ENCODE assay signal across 11 mouse cellular contexts in genomic region chr2:71192195-71192807, GRCm38 (mm10). TPM values are rescaled to one million over a fixed set of nuclear protein-coding genes. Genes with fewer than 3 reads are reported as not detected.
DNase-seq lines count a peak whose midpoint lies in the region; ATAC-seq and TF ChIP-seq lines count a peak whose summit lies in the region.
"Had no signal": no experiment of that assay in that cellular context is flagged by ENCODE, and none has a peak within 500 bp of the region (broad histone marks: within the 10 kb centered on the region; RNA-seq: fewer than 3 reads in every experiment).

No protein-coding gene starts in this region.

- intact Hi-C loops in heart, postnatal 25 days (cut with DNase I), result no loop called here

- ATAC-seq in heart, postnatal 0 days (ENCODE audit: insufficient read depth, low read depth), result no peak
- ATAC-seq in embryonic facial prominence, embryonic 12.5 days (ENCODE audit: insufficient number of reproducible peaks, insufficient read depth, low FRiP score, low TSS enrichment), result no peak
- ATAC-seq in forebrain, embryonic 16.5 days, result peak; percentile 52
- peak; percentile 40; the same call in 1 of the 2 replicates for ATAC-seq in midbrain, embryonic 15.5 days (replicated peaks)
- no peak for ATAC-seq in erythroid progenitor cell, adult 5-6 weeks (replicated peaks; ENCODE audit: low FRiP score, poor library complexity, severe bottlenecking)

- no peak overlapping the region for H3K27ac ChIP-seq in heart, postnatal 0 days (ENCODE audit: low read depth)
- no peak overlapping the region for H3K27ac ChIP-seq in embryonic facial prominence, embryonic 12.5 days
- peak overlapping the region; percentile 37 for H3K27ac ChIP-seq in forebrain, embryonic 16.5 days (ENCODE audit: low read length)
- H3K27ac ChIP-seq in midbrain, embryonic 15.5 days, result peak overlapping the region; percentile 55

- peaks cover 5% of the 10 kb centered on the region; the same call in 1 of the 2 replicates for H3K4me1 ChIP-seq in heart, postnatal 0 days (ENCODE audit: control insufficient read depth, insufficient read depth)
- peaks cover 9% of the 10 kb centered on the region for H3K4me1 ChIP-seq in embryonic facial prominence, embryonic 12.5 days
- peaks cover 22% of the 10 kb centered on the region for H3K4me1 ChIP-seq in forebrain, embryonic 16.5 days (replicated peaks; ENCODE audit: control insufficient read depth, insufficient read depth, low read length)
- peaks cover 31% of the 10 kb centered on the region for H3K4me1 ChIP-seq in midbrain, embryonic 15.5 days

- WGBS in heart, postnatal 0 days, result 54% methylated on average over 17 of the region's 17 CpGs
- 34% methylated on average over 17 of the region's 17 CpGs for WGBS in embryonic facial prominence, embryonic 12.5 days
- WGBS in forebrain, embryonic 16.5 days, result 14% methylated on average over 17 of the region's 17 CpGs
- WGBS in midbrain, embryonic 15.5 days, result 22% methylated on average over 17 of the region's 17 CpGs

- no peak overlapping the region; the same call in 1 of the 2 replicates for H3K4me3 ChIP-seq in heart, postnatal 0 days (ENCODE audit: low read depth, low read length)
- H3K4me3 ChIP-seq in embryonic facial prominence, embryonic 12.5 days, result peak overlapping the region; percentile 11; the same call in 1 of the 2 replicates
- H3K4me3 ChIP-seq in forebrain, embryonic 16.5 days (replicated peaks; ENCODE audit: low read length), result peak overlapping the region; percentile 31
- peak overlapping the region; percentile 17 for H3K4me3 ChIP-seq in midbrain, embryonic 15.5 days

- no peak overlapping the region for H3K9ac ChIP-seq in heart, postnatal 0 days (replicated peaks; ENCODE audit: low read depth, low read length)
- no peak overlapping the region for H3K9ac ChIP-seq in embryonic facial prominence, embryonic 12.5 days
- peak overlapping the region; percentile 46 for H3K9ac ChIP-seq in forebrain, embryonic 16.5 days (replicated peaks; ENCODE audit: low read depth, low read length)
- H3K9ac ChIP-seq in midbrain, embryonic 15.5 days, result 0 out of 2 replicates have a peak overlapping the region, but pooled peaks have one; percentile 6

- no peaks in the 10 kb centered on the region; the same call in 1 of the 2 replicates for H3K9me3 ChIP-seq in heart, postnatal 0 days (replicated peaks; ENCODE audit: control insufficient read depth, low read length)
- H3K9me3 ChIP-seq in embryonic facial prominence, embryonic 12.5 days, result no peaks in the 10 kb centered on the region
- no peaks in the 10 kb centered on the region for H3K9me3 ChIP-seq in forebrain, embryonic 16.5 days (ENCODE audit: control insufficient read depth, low read length)
- H3K9me3 ChIP-seq in midbrain, embryonic 15.5 days, result no peaks in the 10 kb centered on the region

- peaks cover 6% of the 10 kb centered on the region; the same call in 1 of the 2 replicates for H3K27me3 ChIP-seq in heart, postnatal 0 days (ENCODE audit: control insufficient read depth, insufficient read depth, low read length)
- no peaks in the 10 kb centered on the region for H3K27me3 ChIP-seq in embryonic facial prominence, embryonic 12.5 days
- H3K27me3 ChIP-seq in forebrain, embryonic 16.5 days (replicated peaks; ENCODE audit: control insufficient read depth, insufficient read depth, low read length), result no peaks in the 10 kb centered on the region
- H3K27me3 ChIP-seq in midbrain, embryonic 15.5 days (replicated peaks), result no peaks in the 10 kb centered on the region

- DNase-seq in heart, postnatal 0 days (ENCODE audit: low spot score), result no peak
- DNase-seq in heart, postnatal 25 days (ENCODE audit: low spot score), result no peak
- no peak for DNase-seq in urinary bladder, adult 2 months (ENCODE audit: low spot score)
- DNase-seq: adrenal gland, adult 8-10 months; gastrocnemius, postnatal 36 days; lung, postnatal 10 days; thymus, adult 2 months had no signal

- no peaks in the 10 kb centered on the region for H3K36me3 ChIP-seq in heart, postnatal 0 days (replicated peaks; ENCODE audit: control insufficient read depth, insufficient read depth, low read length)
- H3K36me3 ChIP-seq in embryonic facial prominence, embryonic 12.5 days, result no peaks in the 10 kb centered on the region
- no peaks in the 10 kb centered on the region for H3K36me3 ChIP-seq in forebrain, embryonic 16.5 days (ENCODE audit: control insufficient read depth, insufficient read depth)
- H3K36me3 ChIP-seq in midbrain, embryonic 15.5 days (replicated peaks), result no peaks in the 10 kb centered on the region

- no peak for TF ChIP-seq EP300 in heart, postnatal 0 days (IDR thresholded peaks at IDR 0.05; ENCODE audit: low read depth)

- H3K4me2 ChIP-seq in heart, postnatal 0 days (ENCODE audit: low read depth, low read length), result peak overlapping the region; percentile 40
- peak overlapping the region; percentile 41 for H3K4me2 ChIP-seq in embryonic facial prominence, embryonic 12.5 days (replicated peaks)
- peak overlapping the region; percentile 66 for H3K4me2 ChIP-seq in forebrain, embryonic 16.5 days (ENCODE audit: low read length)
- peak overlapping the region; percentile 51 for H3K4me2 ChIP-seq in midbrain, embryonic 15.5 days

- TF ChIP-seq CTCF in heart, postnatal 0 days (IDR thresholded peaks at IDR 0.05; ENCODE audit: low read depth), result no peak

RNA-seq across cellular contexts. Expression of gene Dync1i2, which starts 19.2 kb away (rescaled TPM):
- 48.5 and 53.7 TPM in 2 replicates for total RNA-seq in heart, postnatal 0 days (2014; rRNA removed; ENCODE audit: low replicate concordance)
- 55.6 and 57.4 TPM in 2 replicates for polyA plus RNA-seq in heart, postnatal 0 days (2015; fragmentation: Nextera tagmentation; extraction: Ambion mirVana)
- 10 to 100 TPM; 55.8 to 63.1 TPM for total RNA-seq in heart, postnatal 25 days (2021)
- polyA plus RNA-seq in embryonic facial prominence, embryonic 12.5 days (2016; fragmentation: Nextera tagmentation; extraction: Ambion mirVana), result 117 and 118 TPM in 2 replicates
- polyA plus RNA-seq in forebrain, embryonic 16.5 days (2015; fragmentation: Nextera tagmentation; extraction: Ambion mirVana), result 189 and 197 TPM in 2 replicates
- polyA plus RNA-seq in midbrain, embryonic 15.5 days (2015; fragmentation: Nextera tagmentation; extraction: Ambion mirVana), result 171 and 181 TPM in 2 replicates
- 55.9 and 133 TPM in 2 replicates for total RNA-seq in erythroid progenitor cell, adult 5-6 weeks (2015; ENCODE audit: low replicate concordance)
- total RNA-seq in erythroid progenitor cell, adult 5-6 weeks (2017; ENCODE audit: low replicate concordance), result 52.0 and 69.4 TPM in 2 replicates
- polyA plus RNA-seq in urinary bladder, adult 2 months (2012; rRNA removed), result 80.1 and 82.6 TPM in 2 replicates

Comparison
In these comparisons a context has a peak if more than half of its experiments do, and no peak if none do; other contexts are left out.
1. ATAC-seq: peak in forebrain, embryonic 16.5 days (single experiment) and midbrain, embryonic 15.5 days (single experiment); none in heart, postnatal 0 days (single experiment), embryonic facial prominence, embryonic 12.5 days (single experiment) and erythroid progenitor cell, adult 5-6 weeks (single experiment).
2. H3K27ac ChIP-seq: peak in forebrain, embryonic 16.5 days (single experiment) and midbrain, embryonic 15.5 days (single experiment); none in heart, postnatal 0 days (single experiment) and embryonic facial prominence, embryonic 12.5 days (single experiment).
3. H3K9ac ChIP-seq: peak in forebrain, embryonic 16.5 days (single experiment) and midbrain, embryonic 15.5 days (single experiment); none in heart, postnatal 0 days (single experiment) and embryonic facial prominence, embryonic 12.5 days (single experiment).
4. Peak in every context shown above with its lines, with median percentiles within 50 percentile points of each other: H3K4me2 ChIP-seq.